Mouse (Mus musculus) heart, postnatal 0 days (tissue): ENCODE measurements at regions not wholly inside any gene's neighbourhood (a gene's known extent, or its start where the extent isn't known, plus 50 kb on each side); places are given as distances from the start of the nearest gene placed in this dataset.

Experiments
- CTCF ChIP-seq: IDR thresholded peaks from 2 replicates; pipeline ENCODE4 v1.5.1; 2016; ENCODE audit warnings: antibody characterized with exemption, control low read depth, low read depth
- EP300 ChIP-seq: IDR thresholded peaks from 2 replicates; pipeline ENCODE4 v1.6.1; 2016; ENCODE audit warnings: antibody characterized with exemption, low read depth

DNA sequence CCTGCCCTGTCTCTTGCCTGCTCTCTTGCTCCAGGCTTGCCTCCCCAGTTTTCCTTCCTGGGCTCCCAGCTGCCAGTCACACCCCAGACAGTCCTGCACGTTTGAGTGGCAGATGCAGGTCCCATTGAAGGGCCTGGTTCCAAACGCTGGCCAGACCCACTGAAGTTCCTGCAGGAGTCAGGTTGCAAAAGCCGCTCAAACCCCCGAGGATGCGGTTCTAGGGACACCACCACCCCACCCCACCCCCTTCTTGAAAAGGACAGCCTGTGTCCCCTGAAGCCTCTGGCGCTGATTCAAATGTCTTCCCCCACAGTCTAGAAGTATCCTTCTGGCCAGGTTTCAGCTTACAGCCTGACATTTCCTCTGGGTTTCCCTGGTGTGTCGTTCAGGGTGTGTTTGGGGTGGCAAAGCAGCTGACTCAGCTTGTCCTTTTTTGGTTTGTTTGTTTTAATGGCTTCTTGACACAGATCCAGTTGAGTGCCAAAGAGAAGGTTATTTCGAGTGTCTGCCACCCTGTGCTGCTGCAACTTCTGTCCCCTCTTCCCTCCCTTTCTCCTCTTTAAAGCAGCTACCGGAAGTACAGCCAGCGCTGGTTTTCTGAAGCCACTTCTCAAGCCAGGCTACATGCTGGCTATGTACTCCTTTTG, 187.9 kb upstream of the Cxcl12 start:
- TF ChIP-seq CTCF, result no peak
- TF ChIP-seq EP300, result no peak
